Mouse (Mus musculus): Measurements from ENCODE around the gene Fbxo10. TPM values are rescaled to one million over a fixed set of nuclear protein-coding genes. Genes with fewer than 3 reads are reported as not detected.
"Not testable (repeated sequence)": the region's sequence is repeated elsewhere in the genome, so short reads cannot be mapped to it uniquely, and the experiment has no call there.

Fbxo10 gene
- total and polyA plus RNA-seq, 2 experiments: 0.65 to 1.2 TPM

DNA sequence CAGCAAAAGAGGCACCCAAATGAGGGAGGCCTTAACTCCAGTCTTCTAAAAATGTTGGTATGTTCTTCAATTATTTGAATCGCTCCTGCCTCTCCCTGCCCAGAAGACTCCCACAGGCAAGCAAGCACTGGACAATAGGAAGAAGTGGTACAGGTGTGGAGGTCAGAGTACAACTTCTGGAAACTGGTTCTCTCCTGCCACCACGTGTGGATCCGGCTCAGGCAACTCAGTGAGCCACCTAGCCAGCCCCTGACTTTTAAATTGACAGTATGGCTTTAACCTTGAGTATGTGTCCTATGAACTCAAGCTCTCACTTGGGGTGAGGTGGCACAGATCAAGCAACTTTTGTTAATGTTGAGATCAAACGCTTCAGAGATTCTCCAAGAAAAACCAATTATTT, 22.7 kb upstream of the Fbxo10 start:
- WGBS: 3% methylated on average over 4 of the region's 4 CpGs
- H3K27me3 ChIP-seq (ENCODE audit: control insufficient read depth, insufficient read depth, low read length): no peaks in the 10 kb centered on the region
- TF ChIP-seq POLR2A (IDR thresholded peaks at IDR 0.05; ENCODE audit: extremely low read depth, insufficient read depth, low read length) (no peak), CTCF (IDR thresholded peaks at IDR 0.05; ENCODE audit: low read depth, low read length) (no peak)
- 0 out of 2 replicates have a peak overlapping the region, but pooled peaks have one; percentile 26 for H3K9ac ChIP-seq (ENCODE audit: low read depth, low read length)
- no peak overlapping the region for H3K27ac ChIP-seq (replicated peaks; ENCODE audit: insufficient read depth, low read depth, low read length)
- H3K36me3 ChIP-seq (ENCODE audit: control insufficient read depth, insufficient read depth, low read length): peaks cover 9% of the 10 kb centered on the region
- H3K4me3 ChIP-seq (ENCODE audit: insufficient read depth, low read depth, low read length): peak overlapping the region; percentile 88; the same call in 1 of the 2 replicates
- no peaks in the 10 kb centered on the region for H3K79me2 ChIP-seq (ENCODE audit: control insufficient read depth, insufficient read depth, low read length)
- DNase-seq (ENCODE audit: extremely low read depth, low read depth, low spot score): peak; percentile 44
- H3K4me1 ChIP-seq (ENCODE audit: control insufficient read depth, insufficient read depth, low read length): peaks cover 5% of the 10 kb centered on the region

DNA sequence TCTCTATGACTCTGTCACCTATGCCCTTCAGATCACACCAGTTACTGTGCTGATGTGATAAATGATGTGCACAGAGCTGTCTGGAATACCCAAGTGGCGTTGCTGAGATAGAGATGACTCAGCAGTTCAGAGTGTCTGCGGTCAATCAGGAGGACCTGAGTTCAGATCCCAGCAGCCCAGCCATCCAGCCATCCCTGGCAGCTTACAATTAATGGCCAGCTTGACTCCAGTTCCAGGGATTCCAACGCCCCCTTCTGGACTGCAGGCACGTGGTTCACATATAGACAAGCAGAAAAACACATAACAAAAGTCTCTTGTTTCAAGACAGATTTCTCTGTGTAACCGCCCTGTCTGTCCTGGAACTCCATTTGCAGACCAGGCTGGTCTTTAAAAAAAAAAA, 22.0 kb upstream of the Fbxo10 start:
- Histone ChIP-seq H3K9ac (ENCODE audit: low read depth, low read length) (no peak overlapping the region), H3K4me1 (ENCODE audit: control insufficient read depth, insufficient read depth, low read length) (peaks cover 5% of the 10 kb centered on the region), H3K27me3 (ENCODE audit: control insufficient read depth, insufficient read depth, low read length) (no peaks in the 10 kb centered on the region), H3K36me3 (ENCODE audit: control insufficient read depth, insufficient read depth, low read length) (peaks cover 9% of the 10 kb centered on the region), H3K79me2 (ENCODE audit: control insufficient read depth, insufficient read depth, low read length) (no peaks in the 10 kb centered on the region), H3K4me3 (ENCODE audit: insufficient read depth, low read depth, low read length) (no peak overlapping the region), H3K27ac (replicated peaks; ENCODE audit: insufficient read depth, low read depth, low read length) (no peak overlapping the region)
- TF ChIP-seq POLR2A (IDR thresholded peaks at IDR 0.05; ENCODE audit: extremely low read depth, insufficient read depth, low read length): no peak
- TF ChIP-seq CTCF (IDR thresholded peaks at IDR 0.05; ENCODE audit: low read depth, low read length): no peak
- WGBS: 74% methylated on average over 5 of the region's 5 CpGs
- DNase-seq (ENCODE audit: extremely low read depth, low read depth, low spot score): no peak

DNA sequence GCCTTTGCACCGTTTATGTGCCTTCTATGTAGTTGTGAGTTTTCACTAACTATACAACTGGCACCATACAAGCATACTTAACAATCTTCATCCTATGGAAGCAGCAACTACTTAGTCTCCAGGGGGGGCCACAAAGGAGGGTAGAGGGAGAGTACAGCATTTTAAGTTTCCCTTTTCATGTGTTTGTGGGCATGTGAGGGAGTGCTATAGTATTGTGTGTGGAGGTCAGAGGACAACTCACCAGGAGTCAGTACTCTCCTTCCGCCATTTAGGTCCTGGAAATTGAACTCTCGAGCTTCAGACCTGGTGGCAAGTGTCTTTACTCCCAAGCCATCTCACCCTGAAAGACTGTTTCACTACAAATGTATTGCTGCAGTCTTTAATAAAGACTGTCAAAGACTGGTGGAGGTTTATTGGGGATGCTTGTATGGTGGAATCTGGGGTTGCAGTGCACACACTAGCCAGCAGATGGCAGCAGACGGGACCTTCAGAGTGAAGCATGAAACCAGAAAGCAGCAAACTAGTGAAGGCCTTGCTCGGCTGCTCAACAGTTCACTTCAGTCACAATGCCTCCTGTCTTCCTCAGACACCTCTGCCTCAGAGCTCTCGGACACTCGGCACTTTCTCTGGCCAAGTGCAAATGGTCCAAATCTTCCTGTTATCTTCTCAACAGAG, 12.9 kb upstream of the Fbxo10 start:
- H3K4me1 ChIP-seq (ENCODE audit: control insufficient read depth, insufficient read depth, low read length): no peaks in the 10 kb centered on the region
- TF ChIP-seq CTCF (IDR thresholded peaks at IDR 0.05; ENCODE audit: low read depth, low read length) (peak; percentile 91), POLR2A (IDR thresholded peaks at IDR 0.05; ENCODE audit: extremely low read depth, insufficient read depth, low read length) (no peak)
- peak; percentile 55 for DNase-seq (ENCODE audit: extremely low read depth, low read depth, low spot score)
- 28% methylated on average over 7 of the region's 7 CpGs for WGBS
- no peak overlapping the region for H3K27ac ChIP-seq (replicated peaks; ENCODE audit: insufficient read depth, low read depth, low read length)
- H3K79me2 ChIP-seq (ENCODE audit: control insufficient read depth, insufficient read depth, low read length): no peaks in the 10 kb centered on the region
- H3K36me3 ChIP-seq (ENCODE audit: control insufficient read depth, insufficient read depth, low read length): no peaks in the 10 kb centered on the region
- no peak overlapping the region for H3K4me3 ChIP-seq (ENCODE audit: insufficient read depth, low read depth, low read length)
- no peaks in the 10 kb centered on the region for H3K27me3 ChIP-seq (ENCODE audit: control insufficient read depth, insufficient read depth, low read length)
- no peak overlapping the region for H3K9ac ChIP-seq (ENCODE audit: low read depth, low read length)

DNA sequence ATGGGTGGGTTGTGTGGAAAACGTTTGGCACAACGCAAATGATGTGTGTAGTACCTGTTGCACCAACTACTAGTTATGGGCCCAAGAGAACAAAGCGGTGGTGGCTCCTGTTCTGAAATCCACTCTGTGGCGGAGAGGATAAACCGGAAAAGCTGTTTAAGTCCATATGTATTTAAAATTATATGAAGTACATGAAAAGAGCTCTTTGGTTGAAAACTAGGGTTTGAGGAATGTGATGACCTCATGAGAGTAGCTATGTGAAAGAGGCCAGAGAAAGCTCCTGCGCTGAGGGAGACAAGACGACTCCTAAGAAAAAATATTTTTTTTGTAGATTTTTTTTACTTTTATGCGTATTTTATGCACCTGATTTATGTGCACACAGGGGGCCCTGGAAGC, 489 bp upstream of the Fbxo10 start:
- H3K4me1 ChIP-seq (ENCODE audit: control insufficient read depth, insufficient read depth, low read length): 0 out of 2 replicates have a peak, but pooled peaks cover 2% of the 10 kb centered on the region

DNA sequence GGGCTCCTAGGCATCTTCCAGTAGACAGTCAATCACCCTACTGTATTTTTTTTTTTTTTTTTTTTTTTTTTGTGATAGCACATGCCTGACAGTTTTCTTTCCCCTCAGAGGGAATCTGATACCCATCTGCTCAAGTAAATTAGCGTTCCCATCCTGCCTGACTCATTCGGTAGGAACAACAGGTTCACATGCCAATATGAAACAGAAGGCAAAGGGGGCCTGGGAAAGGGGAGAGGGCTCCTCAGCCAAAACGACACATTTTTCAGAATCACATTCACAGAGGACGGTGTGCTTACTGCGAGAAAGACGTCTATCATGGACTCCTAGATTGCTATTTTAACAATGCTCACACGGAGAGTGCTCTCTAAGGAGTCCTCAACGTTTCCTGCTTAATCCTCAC, 917 bp downstream of the Fbxo10 start:
- 14% methylated on average over 8 of the region's 8 CpGs for WGBS
- H3K4me3 ChIP-seq (ENCODE audit: insufficient read depth, low read depth, low read length): no peak overlapping the region
- no peak for DNase-seq (ENCODE audit: extremely low read depth, low read depth, low spot score)
- H3K9ac ChIP-seq (ENCODE audit: low read depth, low read length): no peak overlapping the region
- H3K4me1 ChIP-seq (ENCODE audit: control insufficient read depth, insufficient read depth, low read length): 0 out of 2 replicates have a peak, but pooled peaks cover 2% of the 10 kb centered on the region
- no peaks in the 10 kb centered on the region for H3K36me3 ChIP-seq (ENCODE audit: control insufficient read depth, insufficient read depth, low read length)
- no peaks in the 10 kb centered on the region for H3K27me3 ChIP-seq (ENCODE audit: control insufficient read depth, insufficient read depth, low read length)
- TF ChIP-seq POLR2A (IDR thresholded peaks at IDR 0.05; ENCODE audit: extremely low read depth, insufficient read depth, low read length) (no peak), CTCF (IDR thresholded peaks at IDR 0.05; ENCODE audit: low read depth, low read length) (no peak)
- no peaks in the 10 kb centered on the region for H3K79me2 ChIP-seq (ENCODE audit: control insufficient read depth, insufficient read depth, low read length)
- no peak overlapping the region for H3K27ac ChIP-seq (replicated peaks; ENCODE audit: insufficient read depth, low read depth, low read length)

More for the DNA sequence above, 489 bp upstream of the Fbxo10 start:
- TF ChIP-seq CTCF (IDR thresholded peaks at IDR 0.05; ENCODE audit: low read depth, low read length) (no peak), POLR2A (IDR thresholded peaks at IDR 0.05; ENCODE audit: extremely low read depth, insufficient read depth, low read length) (no peak)
- no peaks in the 10 kb centered on the region for H3K36me3 ChIP-seq (ENCODE audit: control insufficient read depth, insufficient read depth, low read length)
- H3K27me3 ChIP-seq (ENCODE audit: control insufficient read depth, insufficient read depth, low read length): no peaks in the 10 kb centered on the region
- H3K9ac ChIP-seq (ENCODE audit: low read depth, low read length): 0 out of 2 replicates have a peak overlapping the region, but pooled peaks have one; percentile 31
- WGBS: 57% methylated on average over 8 of the region's 8 CpGs
- no peak overlapping the region for H3K27ac ChIP-seq (replicated peaks; ENCODE audit: insufficient read depth, low read depth, low read length)
- no peaks in the 10 kb centered on the region for H3K79me2 ChIP-seq (ENCODE audit: control insufficient read depth, insufficient read depth, low read length)
- H3K4me3 ChIP-seq (ENCODE audit: insufficient read depth, low read depth, low read length): peak overlapping the region; percentile 76
- no peak for DNase-seq (ENCODE audit: extremely low read depth, low read depth, low spot score)

DNA sequence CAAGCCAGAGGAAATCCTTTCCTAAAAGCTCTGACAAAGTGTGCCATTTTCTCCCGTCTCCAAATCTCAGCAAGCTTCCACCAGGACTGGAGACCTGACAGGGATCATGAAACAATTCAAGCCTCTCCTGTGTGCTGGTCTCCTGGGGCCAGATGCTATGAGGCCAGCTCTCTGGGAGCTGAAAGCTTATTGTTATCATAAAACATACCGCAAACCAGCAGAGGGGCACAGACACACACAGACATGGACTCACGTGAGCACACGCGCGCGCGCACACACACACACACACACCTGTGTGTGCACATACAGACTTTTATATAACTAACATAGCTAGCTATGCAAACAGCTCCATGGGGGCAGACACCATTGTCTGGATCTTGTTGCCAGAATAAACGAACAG, 1.5 kb downstream of the Fbxo10 start:
- H3K27me3 ChIP-seq (ENCODE audit: control insufficient read depth, insufficient read depth, low read length): no peaks in the 10 kb centered on the region
- no peak overlapping the region for H3K27ac ChIP-seq (replicated peaks; ENCODE audit: insufficient read depth, low read depth, low read length)
- 83% methylated on average over 9 of the region's 9 CpGs for WGBS
- no peaks in the 10 kb centered on the region for H3K79me2 ChIP-seq (ENCODE audit: control insufficient read depth, insufficient read depth, low read length)
- H3K4me1 ChIP-seq (ENCODE audit: control insufficient read depth, insufficient read depth, low read length): 0 out of 2 replicates have a peak, but pooled peaks cover 2% of the 10 kb centered on the region
- no peak overlapping the region for H3K4me3 ChIP-seq (ENCODE audit: insufficient read depth, low read depth, low read length)
- H3K36me3 ChIP-seq (ENCODE audit: control insufficient read depth, insufficient read depth, low read length): no peaks in the 10 kb centered on the region
- DNase-seq (ENCODE audit: extremely low read depth, low read depth, low spot score): no peak
- H3K9ac ChIP-seq (ENCODE audit: low read depth, low read length): no peak overlapping the region
- TF ChIP-seq CTCF (IDR thresholded peaks at IDR 0.05; ENCODE audit: low read depth, low read length) (no peak), POLR2A (IDR thresholded peaks at IDR 0.05; ENCODE audit: extremely low read depth, insufficient read depth, low read length) (no peak)

DNA sequence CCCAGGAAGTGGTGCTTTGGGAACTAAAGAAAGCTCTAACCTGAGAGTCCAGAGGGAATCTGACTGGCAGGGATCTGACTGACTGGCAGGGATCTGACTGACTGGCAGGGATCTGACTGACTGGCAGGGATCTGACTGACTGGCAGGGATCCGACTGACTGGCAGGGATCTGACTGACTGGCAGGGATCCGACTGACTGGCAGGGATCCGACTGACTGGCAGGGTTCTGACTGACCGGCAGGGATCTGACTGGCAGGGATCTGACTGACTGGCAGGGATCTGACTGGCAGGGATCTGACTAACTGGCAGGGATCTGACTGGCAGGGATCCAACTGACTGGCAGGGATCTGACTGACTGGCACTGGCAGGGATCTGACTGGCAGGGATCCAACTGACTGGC, 3.4 kb downstream of the Fbxo10 start:
- not testable (repeated sequence) for DNase-seq (ENCODE audit: extremely low read depth, low read depth, low spot score); H3K4me3 ChIP-seq (ENCODE audit: insufficient read depth, low read depth, low read length); H3K4me1 ChIP-seq (ENCODE audit: control insufficient read depth, insufficient read depth, low read length); H3K27ac ChIP-seq (replicated peaks; ENCODE audit: insufficient read depth, low read depth, low read length); H3K27me3 ChIP-seq (ENCODE audit: control insufficient read depth, insufficient read depth, low read length); H3K79me2 ChIP-seq (ENCODE audit: control insufficient read depth, insufficient read depth, low read length); H3K9ac ChIP-seq (ENCODE audit: low read depth, low read length); H3K36me3 ChIP-seq (ENCODE audit: control insufficient read depth, insufficient read depth, low read length)
- WGBS: 86% methylated on average over 4 of the region's 4 CpGs

Measured in liver, adult 2 months (tissue).